Mouse (Mus musculus) cerebellum, postnatal 25 days (tissue): ENCODE measurements around the gene Anks3.

Source experiments
- DNase-seq, 2 experiments: peaks; one replicate each; pipeline ENCODE4 v3.0.0; 2021; ENCODE audit warnings: mixed read lengths in 2 of 2

The Anks3 gene

GRCm38 (mm10) chr16:4923996-4924395, 40.0 kb downstream of the Anks3 start:
- no peak for DNase-seq

DNA sequence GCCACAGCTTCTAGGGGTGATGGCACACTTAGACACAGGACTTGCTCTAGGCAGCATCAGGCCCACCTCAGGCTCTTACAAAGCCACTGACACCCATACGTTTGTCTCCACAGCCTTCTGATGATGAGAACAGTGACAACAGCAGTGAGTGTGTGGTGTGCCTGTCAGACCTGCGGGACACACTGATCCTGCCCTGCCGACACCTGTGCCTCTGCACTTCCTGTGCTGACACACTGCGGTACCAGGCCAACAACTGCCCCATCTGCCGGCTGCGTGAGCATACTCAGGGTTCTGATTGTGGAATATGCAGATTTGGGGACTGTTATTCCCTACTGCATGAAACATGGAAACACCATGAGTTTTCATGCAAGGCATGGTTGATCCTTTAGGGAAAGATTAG, 41.5 kb downstream of the Anks3 start:
- DNase-seq: no peak

- DNase-seq: no peak
Measured at GRCm38 (mm10) chr16:4920556-4920955, 43.4 kb downstream of the Anks3 start.

DNA sequence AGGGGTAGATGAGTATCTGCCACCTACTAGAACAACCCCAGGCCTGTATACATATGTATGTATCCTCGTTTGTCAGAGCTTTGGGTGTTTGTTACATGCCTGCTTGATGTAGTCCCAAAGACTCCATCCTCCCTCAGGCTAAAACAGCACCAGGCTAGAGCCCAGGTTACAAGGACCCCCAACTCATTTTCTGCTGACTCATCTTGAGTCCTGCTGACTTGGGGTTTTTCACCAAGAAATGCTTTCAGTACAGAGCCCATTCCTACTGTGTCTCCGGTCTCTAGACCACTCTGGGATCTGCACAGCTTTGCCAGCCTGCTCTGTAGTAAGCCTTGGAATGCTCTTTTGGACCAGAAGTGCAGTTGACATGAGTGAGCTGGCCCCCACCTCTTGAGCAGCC, 47.4 kb downstream of the Anks3 start:
- no peak for DNase-seq

- no peak for DNase-seq
Measured at GRCm38 (mm10) chr16:4915931-4916330, 48.1 kb downstream of the Anks3 start.

GRCm38 (mm10) chr16:4913783-4914735, 49.9 kb downstream of the Anks3 start:
- DNase-seq: peak; percentile 86 to 89

GRCm38 (mm10) chr16:4912907-4913782, 50.9 kb downstream of the Anks3 start:
- no peak for DNase-seq

DNA sequence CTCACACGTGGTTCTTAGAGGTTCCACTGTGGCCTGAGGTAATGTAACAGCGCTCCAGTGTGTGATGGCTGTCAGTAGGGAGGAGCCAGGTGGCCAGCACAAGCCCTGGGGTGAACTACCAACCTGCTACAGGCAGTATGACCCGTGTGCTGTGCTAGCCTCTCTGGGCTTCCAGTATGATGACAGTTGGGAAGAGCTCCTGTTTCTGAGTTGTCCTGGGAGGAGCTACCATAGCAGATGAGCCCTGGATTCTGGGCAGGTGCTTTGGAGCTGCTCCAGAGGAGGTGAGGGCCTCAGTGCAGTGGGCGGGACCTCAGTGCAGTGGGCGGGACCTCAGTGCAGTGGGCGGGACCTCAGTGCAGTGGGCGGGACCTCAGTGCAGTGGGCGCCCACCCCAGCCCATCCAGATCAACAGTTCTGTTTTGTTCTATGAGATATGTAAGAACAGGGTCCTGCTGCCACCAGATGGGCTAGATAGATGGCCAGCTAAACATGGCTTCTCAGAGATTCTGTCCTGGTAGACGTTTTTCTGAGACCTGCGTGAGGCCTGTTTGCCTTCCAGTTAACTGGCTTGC, 51.8 kb downstream of the Anks3 start:
- no peak for DNase-seq

DNA sequence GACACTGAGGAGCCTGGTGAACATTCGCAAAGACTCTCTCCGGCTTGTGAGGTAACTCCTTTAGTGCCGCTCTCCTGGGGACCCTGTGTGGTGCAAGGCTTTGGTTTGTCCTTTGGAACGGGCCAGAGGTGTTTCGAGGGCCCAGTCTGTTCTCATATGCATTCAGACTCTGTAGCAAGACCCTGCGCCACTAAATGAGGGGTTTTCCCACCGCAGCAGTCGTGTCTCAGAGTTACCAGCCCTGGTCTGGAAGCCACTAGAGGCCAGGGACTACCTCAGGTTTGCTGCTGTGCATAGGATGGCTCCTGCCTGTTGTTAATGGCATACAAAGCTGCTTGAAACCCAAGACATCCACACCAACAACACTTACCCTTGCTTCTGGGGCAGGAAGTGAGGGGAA, 53.2 kb downstream of the Anks3 start:
- DNase-seq: no peak

DNA sequence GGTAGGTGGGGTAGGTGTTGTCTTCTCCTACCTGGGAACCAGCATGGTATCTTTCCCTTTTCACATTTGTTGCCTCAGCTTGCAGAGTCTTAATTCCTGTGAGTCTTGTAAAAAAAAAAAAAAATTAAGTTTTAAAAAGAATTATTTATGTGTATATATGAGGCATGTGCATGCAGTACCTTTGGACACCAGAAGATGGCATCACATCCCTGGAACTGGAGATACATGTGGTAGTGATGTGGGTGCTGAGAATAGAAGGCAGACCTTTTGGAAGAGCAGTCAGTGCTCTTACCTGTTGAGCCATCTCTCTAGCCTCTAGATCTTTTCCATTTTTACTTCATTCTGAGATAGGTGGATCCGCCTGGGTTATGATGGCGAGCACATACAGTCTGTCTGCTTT, 54.3 kb downstream of the Anks3 start:
- no peak for DNase-seq

GRCm38 (mm10) chr16:4907972-4908371, 56.0 kb downstream of the Anks3 start:
- no peak for DNase-seq

DNA sequence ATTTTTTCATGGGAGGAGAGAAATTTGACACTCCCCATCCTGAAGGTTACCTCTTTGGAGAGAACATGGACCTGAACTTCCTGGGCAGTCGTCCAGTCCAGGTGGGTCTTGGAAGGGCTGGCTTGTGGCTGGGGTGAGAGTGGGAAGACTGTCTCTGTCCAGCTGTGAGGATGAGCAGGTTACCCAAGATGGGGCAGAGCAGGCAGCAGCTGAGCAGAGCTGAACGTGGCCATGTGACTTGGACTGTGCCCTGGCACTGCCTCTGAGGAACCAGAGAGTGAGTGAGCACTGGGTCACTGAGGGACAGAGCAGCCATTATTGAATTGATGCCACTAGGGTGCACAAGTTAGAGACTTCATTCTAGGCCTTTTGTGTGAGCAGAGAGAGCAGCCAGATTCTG, 56.6 kb downstream of the Anks3 start:
- no peak for DNase-seq

- no peak for DNase-seq
Measured at GRCm38 (mm10) chr16:4906559-4906958, 57.4 kb downstream of the Anks3 start.

GRCm38 (mm10) chr16:4905591-4905990, 58.4 kb downstream of the Anks3 start:
- no peak for DNase-seq

DNA sequence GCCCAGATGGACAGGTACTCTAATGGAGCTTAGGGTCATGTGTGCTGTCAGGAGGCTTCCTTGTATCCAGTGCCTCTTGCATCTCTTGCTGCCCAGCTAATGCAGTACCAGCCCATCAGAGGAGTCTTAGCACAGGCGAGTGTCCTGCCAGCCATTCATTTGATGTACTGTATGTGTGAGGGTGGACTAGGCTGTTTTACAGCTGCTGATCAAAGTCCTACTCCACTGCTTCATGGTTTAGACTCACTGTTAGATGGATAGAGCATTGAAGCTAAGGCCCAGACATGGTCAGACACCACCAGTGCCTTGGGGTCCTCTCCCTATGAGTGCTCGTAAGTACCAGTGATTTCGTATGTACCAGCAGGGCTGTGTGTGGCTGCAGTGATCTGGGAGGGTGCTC, 59.1 kb downstream of the Anks3 start:
- no peak for DNase-seq

GRCm38 (mm10) chr16:4903491-4904102, 60.4 kb downstream of the Anks3 start:
- no peak for DNase-seq

GRCm38 (mm10) chr16:4902390-4902789, 61.6 kb downstream of the Anks3 start:
- no peak for DNase-seq

GRCm38 (mm10) chr16:4901167-4901566, 62.8 kb downstream of the Anks3 start:
- no peak for DNase-seq

DNA sequence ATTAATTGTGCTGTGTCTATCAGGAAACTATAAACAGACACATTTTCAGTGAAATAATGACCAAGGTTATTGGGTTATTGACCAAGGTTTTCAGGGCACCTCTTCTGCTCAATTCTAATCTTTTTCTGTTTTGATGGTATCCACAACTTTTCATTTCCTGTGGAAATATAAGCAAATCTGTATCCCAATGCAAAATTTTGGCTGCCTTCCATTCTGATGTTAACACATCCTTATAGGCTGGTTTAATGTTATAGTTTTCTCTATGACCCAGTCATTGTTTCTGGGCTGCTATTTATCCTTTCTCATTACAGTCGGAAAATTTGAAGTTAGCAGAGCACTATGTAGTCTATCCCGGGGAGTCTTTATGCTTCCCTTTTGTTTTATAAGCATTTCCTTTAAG, 64.3 kb downstream of the Anks3 start:
- no peak for DNase-seq

DNA sequence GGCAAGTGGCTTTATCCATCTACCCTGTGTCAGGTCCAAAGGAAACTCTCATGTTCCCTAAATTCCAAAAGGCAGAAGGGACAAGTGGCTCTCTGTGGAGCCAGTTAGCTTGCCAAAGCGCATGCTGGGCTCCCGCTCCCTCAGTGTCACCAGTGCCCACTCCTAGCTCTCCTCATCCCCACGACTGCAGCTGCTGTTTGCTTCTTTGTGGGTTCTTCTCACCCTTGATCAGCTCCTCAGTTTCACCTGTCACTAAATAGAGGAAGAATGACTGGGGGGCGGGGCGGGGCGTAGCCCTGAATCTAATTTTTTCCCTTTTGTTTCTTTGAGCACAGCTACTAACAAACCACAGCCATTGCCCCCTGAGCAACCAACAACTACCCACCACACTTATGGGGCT, 65.1 kb downstream of the Anks3 start:
- DNase-seq: peak; percentile 40 to 51

DNA sequence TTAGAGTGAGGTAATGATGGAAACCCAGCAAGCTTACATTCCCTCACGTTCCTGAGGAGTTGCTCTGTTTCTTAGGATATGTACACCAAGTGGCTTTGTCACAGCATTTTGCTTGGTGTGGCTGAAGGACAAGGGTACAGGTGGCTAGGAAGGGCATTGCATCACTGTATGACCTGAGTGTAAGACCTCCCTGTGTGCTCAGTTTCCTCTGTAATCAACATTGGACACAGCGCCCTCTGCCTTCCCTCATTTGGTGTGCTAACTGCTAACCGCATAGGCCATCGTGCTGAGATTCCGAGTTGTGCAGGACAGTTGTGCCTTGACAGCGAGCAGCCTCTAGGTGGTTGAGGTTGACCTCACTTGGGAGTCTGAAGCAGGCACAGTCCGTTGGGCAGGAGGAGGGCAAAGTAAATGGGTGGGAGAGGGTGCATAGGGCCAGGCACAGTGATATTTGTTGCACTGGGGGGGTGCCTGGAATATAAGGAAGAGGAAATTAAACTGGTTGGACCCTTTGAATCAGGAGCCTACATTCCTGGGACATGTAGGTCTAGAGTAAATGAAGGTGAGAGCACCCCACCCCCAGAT, 66.8 kb downstream of the Anks3 start:
- DNase-seq: no peak

DNA sequence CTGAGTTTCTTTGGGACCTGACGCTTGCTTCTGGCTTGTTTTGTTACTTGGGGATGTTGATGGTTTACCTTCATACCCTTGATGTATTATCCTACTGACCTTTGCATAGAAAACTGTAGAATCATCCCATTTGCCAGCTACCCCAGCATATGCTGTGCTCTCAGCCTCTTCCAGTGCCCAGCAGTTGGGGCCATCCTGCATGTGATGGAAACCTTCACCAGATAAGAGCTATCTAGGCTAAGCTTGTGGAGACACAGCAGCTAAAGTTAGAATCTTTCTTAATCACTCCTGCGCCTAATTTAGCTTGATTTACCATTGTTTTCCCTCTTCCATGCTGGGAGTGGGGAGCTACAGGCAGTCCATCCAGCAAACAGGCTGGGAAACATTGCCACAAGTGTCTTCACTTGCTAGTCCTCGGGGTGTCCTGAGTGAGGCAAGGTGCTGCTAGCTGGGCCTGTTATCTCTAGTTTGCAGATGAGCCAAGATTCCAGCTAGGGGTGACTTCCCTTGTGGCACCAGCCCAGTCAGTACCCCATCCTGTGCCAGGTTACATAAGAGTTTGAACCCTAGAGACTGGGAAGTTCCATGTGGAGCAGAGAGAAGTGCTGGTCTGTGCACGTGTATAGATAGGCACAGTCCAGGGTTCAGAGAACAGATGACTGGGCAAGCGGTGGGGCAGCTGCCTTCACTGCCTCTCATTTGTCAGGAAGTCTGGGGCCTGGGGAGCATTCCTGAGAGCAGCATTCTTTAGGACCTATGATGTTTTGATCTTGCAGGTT, 67.6 kb downstream of the Anks3 start:
- peak; percentile 46 to 50 for DNase-seq
